Mouse (Mus musculus): ENCODE measurements around the gene Osbpl10.

GRCm38 (mm10) chr9:115239861-115240260 lies 261.5 kb downstream of the Osbpl10 start:
- TF ChIP-seq CEBPB (IDR thresholded peaks at IDR 0.05; ENCODE audit: insufficient read depth, poor library complexity, severe bottlenecking) (no peak), SRF (IDR thresholded peaks at IDR 0.05; ENCODE audit: control insufficient read depth, insufficient read length, low read depth) (no peak), POLR2A (IDR thresholded peaks at IDR 0.05; ENCODE audit: insufficient read length, low read depth) (no peak), TCF12 (IDR thresholded peaks at IDR 0.05; ENCODE audit: insufficient read depth, poor library complexity, severe bottlenecking) (no peak), MYOG (IDR thresholded peaks at IDR 0.05; ENCODE audit: control insufficient read depth in 1 of 3, insufficient read depth in 1 of 3, insufficient read length in 2 of 3, low read depth in 2 of 3) (no peak), REST (IDR thresholded peaks at IDR 0.05; ENCODE audit: insufficient read depth, insufficient read length) (no peak), USF1 (IDR thresholded peaks at IDR 0.05; ENCODE audit: low read depth) (no peak), MAX (IDR thresholded peaks at IDR 0.05; ENCODE audit: low read depth) (no peak), POLR2AphosphoS2 (IDR thresholded peaks at IDR 0.05; ENCODE audit: insufficient read length, low read depth) (no peak), MYOD1 (IDR thresholded peaks at IDR 0.05; ENCODE audit: control insufficient read depth in 1 of 3, insufficient read length in 2 of 3, low read depth in 2 of 3) (no peak), TCF3 (IDR thresholded peaks at IDR 0.05; ENCODE audit: insufficient read length, low read depth) (no peak), E2F4 (IDR thresholded peaks at IDR 0.05; ENCODE audit: insufficient read depth) (no peak)

All from myocyte (in vitro differentiated cells).